Mouse (Mus musculus): ENCODE data around the gene Gm17581. TPM values are rescaled to one million over a fixed set of nuclear protein-coding genes. Genes with fewer than 3 reads are reported as not detected.

Gm17581 gene
- not detected for total RNA-seq (2023)

GRCm38 (mm10) chr2:155735766-155736165 lies at the start of gene Gm17581:
Gene Gm17581, minus strand, starts transcription at chr2:155735866.

GRCm38 (mm10) chr2:155774927-155775684 lies 39.4 kb upstream of the Gm17581 start, which contains the start of gene Mmp24:
Gene Mmp24, plus strand, starts transcription at chr2:155775342.

GRCm38 (mm10) chr2:155751014-155751786 lies 15.5 kb upstream of the Gm17581 start, which contains the start of gene Procr:
Gene Procr, plus strand, starts transcription at chr2:155751117.

GRCm38 (mm10) chr2:155729158-155729645 lies 6.5 kb downstream of the Gm17581 start, which contains the start of gene Edem2:
Gene Edem2, minus strand, starts transcription at chr2:155729475.

GRCm38 (mm10) chr2:155691723-155692493 lies 43.8 kb downstream of the Gm17581 start, which contains the start of gene Trpc4ap:
Gene Trpc4ap, minus strand, starts transcription at chr2:155692384.

Other genes with a start within 250 kb of the Gm17581 start
- 58.8 TPM for gene Acss2, start 217.9 kb downstream of the Gm17581 start, total RNA-seq (2023)
- gene Ggt7, start 217.6 kb downstream of the Gm17581 start, total RNA-seq (2023) = 3.4 TPM
- 9.0 TPM for gene Gss, start 143.1 kb downstream of the Gm17581 start, total RNA-seq (2023)
- gene Myh7b, start 124.7 kb downstream of the Gm17581 start, total RNA-seq (2023) = not detected
- 154 TPM for gene Trpc4ap, start 43.5 kb downstream of the Gm17581 start, total RNA-seq (2023)
- 26.6 TPM for gene Edem2, start 6.4 kb downstream of the Gm17581 start, total RNA-seq (2023)
- gene Procr, start 15.3 kb upstream of the Gm17581 start, total RNA-seq (2023) = 0.35 TPM
- gene Mmp24, start 39.5 kb upstream of the Gm17581 start, total RNA-seq (2023) = not detected
- gene BC029722, start 83.6 kb upstream of the Gm17581 start, total RNA-seq (2023) = 19.5 TPM
- 124 TPM for gene Eif6, start 91.1 kb upstream of the Gm17581 start, total RNA-seq (2023)
- gene Fam83c, start 99.0 kb upstream of the Gm17581 start, total RNA-seq (2023) = 0.18 TPM
- 33.5 TPM for gene Uqcc1, start 194.4 kb upstream of the Gm17581 start, total RNA-seq (2023)
- not detected for gene Gm15557, start 204.9 kb upstream of the Gm17581 start, total RNA-seq (2023)
- not detected for gene Gdf5, start 209.5 kb upstream of the Gm17581 start, total RNA-seq (2023)
- gene Cep250, start 220.6 kb upstream of the Gm17581 start, total RNA-seq (2023) = 44.8 TPM

Data from CD4-positive naive resting alpha-beta T cell, adult 76 days (primary cell).